Mouse (Mus musculus) liver, embryonic 15.5 days (tissue): ENCODE data around the gene Ndufa9. TPM values are rescaled to one million over a fixed set of nuclear protein-coding genes. Genes with fewer than 3 reads are reported as not detected.

Experiments used
- ATAC-seq: fragments of 200-750 bp; cut with Nextera tagmentation; 2 replicates; pipeline ENCODE4 v1.8.0; 2017; ENCODE audit warnings: moderate number of reproducible peaks, mild to moderate bottlenecking, moderate library complexity; ENCODE audit not compliant: insufficient read depth
- H3K27ac ChIP-seq: fragments of 300-500 bp; sonication (generic); replicated peaks from 2 replicates; pipeline ENCODE4 v1.5.1; 2015; ENCODE audit warnings: mild to moderate bottlenecking, inconsistent platforms
- H3K27me3 ChIP-seq: fragments of 300-500 bp; sonication (generic); 2 replicates; pipeline ENCODE4 v1.6.1; 2015; ENCODE audit warnings: mild to moderate bottlenecking, inconsistent platforms
- H3K36me3 ChIP-seq: fragments of 300-500 bp; sonication (generic); replicated peaks from 2 replicates; pipeline ENCODE4 v1.6.1; 2015; ENCODE audit warnings: moderate library complexity, mild to moderate bottlenecking, inconsistent platforms
- H3K4me1 ChIP-seq: fragments of 300-500 bp; sonication (generic); replicated peaks from 2 replicates; pipeline ENCODE4 v1.6.1; 2015; ENCODE audit warnings: inconsistent platforms
- H3K4me2 ChIP-seq: fragments of 300-500 bp; sonication (generic); 2 replicates; pipeline ENCODE4 v1.6.1; 2015; ENCODE audit warnings: moderate library complexity, mild to moderate bottlenecking, inconsistent platforms
- H3K4me3 ChIP-seq: fragments of 300-500 bp; sonication (generic); replicated peaks from 2 replicates; pipeline ENCODE4 v1.5.1; 2015; ENCODE audit warnings: mild to moderate bottlenecking, inconsistent platforms
- H3K9ac ChIP-seq: fragments of 300-500 bp; sonication (generic); 2 replicates; pipeline ENCODE4 v1.6.1; 2015; ENCODE audit warnings: moderate library complexity, mild to moderate bottlenecking, inconsistent platforms
- H3K9me3 ChIP-seq: fragments of 300-500 bp; sonication (generic); replicated peaks from 2 replicates; pipeline ENCODE4 v1.6.1; 2016; ENCODE audit warnings: inconsistent platforms
- WGBS: fragments of 180-500 bp; shearing (Covaris S2); methylation state at CpG from one replicate; pipeline ENCODE4 v1.1.7; 2015; ENCODE audit warnings: mixed read lengths; ENCODE audit not compliant: insufficient replicate concordance; 5-methylcytosine and 5-hydroxymethylcytosine counted together
- polyA plus RNA-seq: library from polyadenylated mRNA; unstranded; fragments of >200 nt; fragmentation: Nextera tagmentation; extraction: Ambion mirVana; gene quantifications from 2 replicates; pipeline ENCODE4 v1.2.1, GENCODE M21; 2015

Gene Ndufa9
- polyA plus RNA-seq, 1 experiment from 2014 or later, result 138 TPM

DNA sequence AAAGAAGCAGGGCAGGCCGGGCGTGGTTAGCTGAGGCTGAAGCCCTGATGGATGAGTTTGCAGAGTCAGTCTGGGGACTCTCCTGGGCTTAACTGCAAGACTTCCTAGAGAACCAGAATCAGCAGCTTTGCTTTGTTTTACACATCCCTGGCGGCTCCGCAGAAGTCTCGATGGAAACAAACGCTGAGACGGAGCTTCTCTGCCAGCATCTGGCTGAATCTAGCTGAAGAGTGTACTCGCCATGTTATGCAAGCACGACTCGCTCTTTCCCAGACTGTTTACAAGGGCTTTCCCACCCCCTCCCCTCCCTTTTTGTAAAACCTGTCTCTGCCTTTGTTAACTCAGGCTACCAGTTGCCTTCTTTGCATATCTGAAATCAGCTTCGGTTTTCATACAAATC, 46.0 kb downstream of the Ndufa9 start:
- H3K9me3 ChIP-seq, result no peaks in the 10 kb centered on the region
- 34% methylated on average over 11 of the region's 11 CpGs for WGBS
- no peak overlapping the region for H3K4me2 ChIP-seq
- no peaks in the 10 kb centered on the region for H3K27me3 ChIP-seq
- no peak for ATAC-seq
- no peak overlapping the region for H3K27ac ChIP-seq
- H3K4me3 ChIP-seq, result no peak overlapping the region
- no peaks in the 10 kb centered on the region for H3K36me3 ChIP-seq
- no peak overlapping the region for H3K9ac ChIP-seq
- no peaks in the 10 kb centered on the region for H3K4me1 ChIP-seq

DNA sequence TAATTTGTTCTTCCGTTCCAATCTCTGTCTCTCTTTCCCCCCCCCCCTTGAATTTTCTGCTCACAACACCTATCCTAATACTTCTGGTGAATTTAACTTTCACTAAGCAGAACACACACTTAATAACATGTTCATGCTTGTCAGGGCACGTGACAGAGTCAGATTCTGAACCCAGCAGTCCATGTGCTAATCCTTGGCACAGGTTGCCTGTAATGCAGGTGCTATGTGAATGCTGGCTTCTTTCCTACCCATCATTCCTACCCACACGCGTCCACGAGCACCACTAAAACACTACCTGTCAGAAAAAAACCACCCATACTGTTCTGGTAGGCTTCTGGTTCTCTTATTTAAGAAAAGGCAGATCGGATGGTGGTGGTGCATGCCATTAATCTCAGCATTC, 54.2 kb downstream of the Ndufa9 start:
- Histone ChIP-seq H3K27ac (no peak overlapping the region), H3K9ac (no peak overlapping the region), H3K27me3 (no peaks in the 10 kb centered on the region), H3K4me3 (no peak overlapping the region), H3K36me3 (no peaks in the 10 kb centered on the region), H3K4me2 (no peak overlapping the region), H3K4me1 (no peaks in the 10 kb centered on the region), H3K9me3 (no peaks in the 10 kb centered on the region)
- no peak for ATAC-seq
- WGBS, result 61% methylated on average over 6 of the region's 6 CpGs

DNA sequence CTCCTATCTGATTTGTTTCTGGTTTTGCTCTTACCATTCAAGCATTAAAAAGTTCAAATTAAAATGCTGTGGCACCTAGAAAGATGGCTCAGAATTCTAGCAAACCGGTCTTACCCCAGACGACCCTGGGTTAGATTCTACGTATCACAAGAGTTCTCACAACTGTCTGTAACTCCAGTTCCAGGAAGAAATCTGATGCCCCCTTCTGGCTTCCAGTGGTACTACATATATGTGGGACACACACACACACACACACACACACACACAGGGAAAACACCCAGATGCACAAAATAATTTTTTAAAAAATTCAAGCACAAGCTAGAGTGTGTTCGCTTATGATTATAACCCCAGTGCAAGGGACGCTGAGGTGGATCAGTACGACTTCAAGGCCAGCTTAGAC, 55.2 kb downstream of the Ndufa9 start:
- Histone ChIP-seq H3K36me3 (no peaks in the 10 kb centered on the region), H3K4me3 (no peak overlapping the region), H3K27ac (no peak overlapping the region), H3K27me3 (no peaks in the 10 kb centered on the region), H3K4me1 (no peaks in the 10 kb centered on the region), H3K9me3 (no peaks in the 10 kb centered on the region), H3K4me2 (no peak overlapping the region), H3K9ac (no peak overlapping the region)
- WGBS, result 79% methylated on average over 6 of the region's 6 CpGs
- no peak for ATAC-seq

DNA sequence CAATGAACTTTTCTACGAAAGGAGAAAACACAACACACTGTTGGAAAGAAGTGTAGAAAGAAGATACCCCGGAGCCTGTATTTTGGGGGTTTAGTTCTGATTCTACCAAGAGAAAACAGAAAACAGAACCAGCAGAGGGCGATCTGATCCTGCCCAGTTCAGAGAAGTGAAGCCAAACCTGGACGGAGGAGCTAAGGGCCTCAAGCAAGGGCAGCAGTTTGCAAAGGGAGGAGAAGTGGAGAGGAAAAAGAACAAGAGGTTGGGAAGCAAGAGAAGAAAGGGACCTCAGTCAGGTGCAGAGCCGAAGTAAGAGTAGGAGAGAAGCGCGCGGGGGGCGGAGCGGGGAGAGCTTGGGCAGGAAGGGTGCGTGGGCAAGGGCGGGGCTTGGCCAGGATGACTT, 57.0 kb downstream of the Ndufa9 start:
- WGBS, result 18% methylated on average over 12 of the region's 12 CpGs
- H3K9me3 ChIP-seq, result no peaks in the 10 kb centered on the region
- no peak overlapping the region for H3K9ac ChIP-seq
- no peaks in the 10 kb centered on the region for H3K4me1 ChIP-seq
- H3K27ac ChIP-seq, result no peak overlapping the region
- no peaks in the 10 kb centered on the region for H3K27me3 ChIP-seq
- peak overlapping the region; percentile 17; the same call in 1 of the 2 replicates for H3K4me3 ChIP-seq
- no peaks in the 10 kb centered on the region for H3K36me3 ChIP-seq
- H3K4me2 ChIP-seq, result peak overlapping the region; percentile 43
- no peak for ATAC-seq

DNA sequence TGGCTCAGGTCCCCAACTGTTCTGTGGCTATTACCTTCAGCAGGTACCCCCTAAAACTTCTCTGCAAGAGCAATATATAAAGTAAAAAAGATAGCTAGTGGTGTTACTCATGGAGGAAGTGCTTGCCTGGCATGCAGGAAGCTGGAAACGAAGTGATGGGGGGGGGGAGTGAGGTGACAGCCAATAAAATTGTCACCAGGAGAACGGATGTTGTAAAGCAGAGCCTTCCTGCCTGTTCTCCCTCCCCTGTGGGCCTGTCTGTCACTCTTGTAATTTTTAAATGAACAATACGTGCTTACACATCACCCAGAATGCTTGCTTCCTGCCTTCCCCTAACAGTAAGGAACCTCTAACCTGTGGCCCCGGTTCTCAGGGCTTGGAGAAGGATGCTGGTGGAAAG, 57.4 kb downstream of the Ndufa9 start:
- no peak overlapping the region for H3K4me2 ChIP-seq
- H3K4me3 ChIP-seq, result no peak overlapping the region
- H3K36me3 ChIP-seq, result no peaks in the 10 kb centered on the region
- ATAC-seq, result no peak
- H3K4me1 ChIP-seq, result no peaks in the 10 kb centered on the region
- H3K27me3 ChIP-seq, result no peaks in the 10 kb centered on the region
- 11% methylated on average over 4 of the region's 4 CpGs for WGBS
- no peak overlapping the region for H3K9ac ChIP-seq
- H3K9me3 ChIP-seq, result no peaks in the 10 kb centered on the region
- H3K27ac ChIP-seq, result no peak overlapping the region

DNA sequence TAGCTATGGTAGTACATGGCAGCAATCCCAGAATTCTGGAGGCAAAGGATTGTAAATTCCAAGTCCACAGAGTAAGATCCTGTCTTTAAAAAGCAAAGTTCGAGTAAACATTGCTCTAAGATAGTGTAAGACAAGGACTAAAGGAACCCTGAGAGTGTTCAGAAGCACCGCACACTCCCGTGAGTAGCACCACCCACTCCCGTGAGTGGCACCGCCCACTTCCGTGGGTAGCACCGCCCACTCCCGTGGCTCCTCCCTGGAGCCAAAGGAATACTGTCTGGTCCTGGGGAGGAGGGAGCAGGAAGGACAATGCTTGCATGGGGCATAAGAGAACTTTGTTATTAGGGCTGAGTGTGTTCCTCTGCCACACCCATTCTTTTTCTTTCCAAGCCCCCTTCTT, 60.1 kb downstream of the Ndufa9 start:
- no peak overlapping the region for H3K9ac ChIP-seq
- no peak overlapping the region for H3K4me2 ChIP-seq
- H3K27me3 ChIP-seq, result no peaks in the 10 kb centered on the region
- no peak overlapping the region for H3K27ac ChIP-seq
- no peaks in the 10 kb centered on the region for H3K9me3 ChIP-seq
- no peaks in the 10 kb centered on the region for H3K4me1 ChIP-seq
- ATAC-seq, result no peak
- H3K4me3 ChIP-seq, result no peak overlapping the region
- no peaks in the 10 kb centered on the region for H3K36me3 ChIP-seq
- 55% methylated on average over 8 of the region's 8 CpGs for WGBS

DNA sequence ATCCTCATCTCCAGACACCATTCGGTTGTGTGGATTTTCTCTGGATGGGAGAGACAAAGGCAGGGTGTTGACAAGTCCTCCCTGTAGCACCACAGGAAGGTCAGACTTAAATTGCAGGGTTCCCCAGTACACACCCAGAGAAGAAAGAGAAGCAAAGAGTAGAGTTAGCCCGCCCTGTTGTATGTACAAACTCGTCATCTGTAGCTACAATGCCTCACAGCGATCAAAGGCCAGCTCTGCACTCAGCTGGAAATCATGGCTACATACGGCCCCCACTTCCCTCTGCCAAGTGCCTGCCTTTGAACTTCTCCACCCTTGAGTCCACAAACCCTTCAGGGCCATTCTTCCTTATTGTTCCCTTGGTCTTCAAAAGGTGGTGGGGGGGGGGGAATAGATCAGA, 64.7 kb downstream of the Ndufa9 start:
- Histone ChIP-seq H3K27me3 (no peaks in the 10 kb centered on the region), H3K4me3 (no peak overlapping the region), H3K9ac (no peak overlapping the region), H3K4me2 (no peak overlapping the region), H3K9me3 (no peaks in the 10 kb centered on the region), H3K27ac (no peak overlapping the region), H3K4me1 (no peaks in the 10 kb centered on the region), H3K36me3 (no peaks in the 10 kb centered on the region)
- ATAC-seq, result no peak
- WGBS, result 48% methylated on average over 5 of the region's 5 CpGs

DNA sequence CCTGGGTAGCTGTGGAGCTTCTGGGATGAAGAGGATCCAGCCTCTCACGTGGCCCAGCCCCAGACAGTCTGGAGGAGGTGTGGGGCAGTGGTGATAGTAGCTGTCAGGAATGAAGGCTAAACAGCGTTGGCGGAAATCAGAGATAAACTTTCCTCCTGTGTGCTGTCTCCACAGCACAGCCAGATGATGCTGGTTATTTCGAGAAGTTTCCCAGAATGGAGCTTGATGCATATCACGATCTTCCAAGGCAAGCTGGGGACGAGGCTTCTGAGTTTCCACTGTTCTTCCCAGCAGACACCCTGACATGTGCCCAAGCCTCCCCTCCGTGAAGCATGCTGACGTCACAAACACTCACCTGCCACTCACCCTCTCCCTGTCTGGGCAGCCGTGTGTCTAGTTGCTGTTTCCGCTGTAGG, 65.3 kb downstream of the Ndufa9 start:
- H3K9ac ChIP-seq, result no peak overlapping the region
- no peaks in the 10 kb centered on the region for H3K36me3 ChIP-seq
- 52% methylated on average over 10 of the region's 10 CpGs for WGBS
- no peak overlapping the region for H3K27ac ChIP-seq
- H3K9me3 ChIP-seq, result no peaks in the 10 kb centered on the region
- H3K4me3 ChIP-seq, result no peak overlapping the region
- H3K27me3 ChIP-seq, result no peaks in the 10 kb centered on the region
- H3K4me1 ChIP-seq, result no peaks in the 10 kb centered on the region
- no peak overlapping the region for H3K4me2 ChIP-seq
- ATAC-seq, result no peak

DNA sequence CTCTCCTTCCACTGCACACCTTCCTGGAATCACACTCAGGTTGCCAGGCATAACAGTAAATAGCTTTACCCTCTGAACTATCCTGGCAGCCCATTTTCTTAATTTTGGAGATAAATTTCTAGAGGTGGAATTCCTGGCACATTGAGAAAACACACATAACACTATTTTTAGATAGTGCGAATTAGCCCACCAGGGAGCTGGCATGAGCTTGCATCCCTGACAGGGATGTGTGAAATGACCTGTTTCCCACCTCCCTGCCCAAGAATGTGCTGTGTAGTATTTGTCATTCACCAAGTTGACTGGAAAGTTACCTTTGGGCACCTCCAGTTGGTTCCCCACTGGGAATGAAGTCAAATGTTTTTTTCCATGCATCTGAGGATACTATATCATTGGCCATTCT, 65.9 kb downstream of the Ndufa9 start:
- H3K27ac ChIP-seq, result no peak overlapping the region
- H3K9ac ChIP-seq, result no peak overlapping the region
- no peaks in the 10 kb centered on the region for H3K9me3 ChIP-seq
- H3K27me3 ChIP-seq, result no peaks in the 10 kb centered on the region
- H3K4me3 ChIP-seq, result no peak overlapping the region
- H3K36me3 ChIP-seq, result no peaks in the 10 kb centered on the region
- no peak overlapping the region for H3K4me2 ChIP-seq
- H3K4me1 ChIP-seq, result no peaks in the 10 kb centered on the region
- ATAC-seq, result no peak
- WGBS, result 65% methylated on average over 1 of the region's 1 CpGs

DNA sequence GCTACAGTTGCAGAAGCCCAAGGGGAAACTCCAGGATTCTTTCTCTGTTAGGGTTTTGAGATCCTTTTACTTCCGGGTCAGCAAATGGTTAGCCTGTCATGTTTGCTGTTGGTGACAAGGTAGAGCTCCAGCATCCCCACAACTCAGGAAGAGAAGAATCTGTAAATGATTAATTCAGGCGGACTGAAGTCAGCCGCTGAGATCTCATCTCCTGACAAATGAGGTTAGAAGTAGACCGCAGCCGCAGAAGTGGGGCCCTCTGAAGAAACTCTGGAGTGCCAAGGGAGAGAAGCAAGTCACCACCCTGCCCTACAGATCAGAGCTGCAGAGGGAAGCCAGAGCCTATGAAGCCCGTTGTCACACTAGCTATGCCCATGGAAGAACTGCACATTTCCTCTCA, 71.0 kb downstream of the Ndufa9 start:
- no peaks in the 10 kb centered on the region for H3K27me3 ChIP-seq
- WGBS, result 59% methylated on average over 6 of the region's 6 CpGs
- no peak overlapping the region for H3K4me3 ChIP-seq
- H3K9me3 ChIP-seq, result no peaks in the 10 kb centered on the region
- H3K4me2 ChIP-seq, result no peak overlapping the region
- no peaks in the 10 kb centered on the region for H3K4me1 ChIP-seq
- H3K9ac ChIP-seq, result no peak overlapping the region
- ATAC-seq, result no peak
- no peak overlapping the region for H3K27ac ChIP-seq
- H3K36me3 ChIP-seq, result no peaks in the 10 kb centered on the region

DNA sequence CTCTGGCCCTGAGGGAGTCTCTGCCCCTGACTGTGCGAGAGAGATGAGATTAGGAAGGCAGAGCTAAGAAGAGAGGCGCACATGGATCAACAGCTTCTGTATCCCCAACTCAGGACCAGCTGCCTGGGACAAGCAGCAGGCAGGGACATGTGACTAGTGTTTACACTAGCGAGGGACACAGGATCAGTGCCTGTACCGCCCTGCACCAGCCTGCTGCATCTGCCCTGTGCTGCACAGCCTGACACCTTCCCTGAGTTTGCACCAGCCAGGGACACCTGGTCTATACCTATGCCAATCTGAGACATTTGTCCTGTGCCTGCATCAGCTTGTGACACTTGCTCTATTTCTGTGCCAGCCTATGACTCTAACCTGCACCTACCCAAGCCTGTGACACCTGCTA, 75.1 kb downstream of the Ndufa9 start:
- 49% methylated on average over 4 of the region's 4 CpGs for WGBS
- no peaks in the 10 kb centered on the region for H3K9me3 ChIP-seq
- no peaks in the 10 kb centered on the region for H3K4me1 ChIP-seq
- H3K9ac ChIP-seq, result no peak overlapping the region
- no peak overlapping the region for H3K27ac ChIP-seq
- H3K4me2 ChIP-seq, result no peak overlapping the region
- ATAC-seq, result no peak
- no peaks in the 10 kb centered on the region for H3K36me3 ChIP-seq
- no peak overlapping the region for H3K4me3 ChIP-seq
- no peaks in the 10 kb centered on the region for H3K27me3 ChIP-seq

DNA sequence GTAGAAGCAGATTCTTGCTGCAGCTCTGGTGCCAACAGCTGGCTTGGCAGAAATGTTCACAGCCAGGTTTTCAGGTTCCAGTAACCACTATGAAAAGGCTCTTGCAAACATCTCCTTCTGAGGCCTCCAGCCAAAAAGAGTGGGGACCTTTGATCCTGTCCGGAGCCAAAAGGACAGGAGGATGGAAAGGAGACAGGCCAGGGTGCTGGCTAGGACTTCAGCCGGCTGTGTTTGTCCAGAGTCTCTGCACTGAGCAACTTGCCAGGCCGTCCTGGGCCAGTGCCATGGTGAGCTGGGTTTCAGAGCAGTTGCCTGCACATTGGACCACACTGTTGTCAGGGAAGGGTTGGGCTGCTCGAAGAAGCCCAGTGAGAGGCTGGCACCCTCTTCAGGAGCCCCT, 76.6 kb downstream of the Ndufa9 start:
- WGBS, result 53% methylated on average over 4 of the region's 4 CpGs

More for the DNA sequence above, 76.6 kb downstream of the Ndufa9 start:
- Histone ChIP-seq H3K9ac (no peak overlapping the region), H3K36me3 (no peaks in the 10 kb centered on the region), H3K4me1 (no peaks in the 10 kb centered on the region), H3K4me3 (no peak overlapping the region), H3K4me2 (no peak overlapping the region), H3K27me3 (no peaks in the 10 kb centered on the region), H3K9me3 (no peaks in the 10 kb centered on the region), H3K27ac (no peak overlapping the region)
- ATAC-seq, result no peak
